Mouse (Mus musculus): ENCODE data around the gene Gm9639.

DNA sequence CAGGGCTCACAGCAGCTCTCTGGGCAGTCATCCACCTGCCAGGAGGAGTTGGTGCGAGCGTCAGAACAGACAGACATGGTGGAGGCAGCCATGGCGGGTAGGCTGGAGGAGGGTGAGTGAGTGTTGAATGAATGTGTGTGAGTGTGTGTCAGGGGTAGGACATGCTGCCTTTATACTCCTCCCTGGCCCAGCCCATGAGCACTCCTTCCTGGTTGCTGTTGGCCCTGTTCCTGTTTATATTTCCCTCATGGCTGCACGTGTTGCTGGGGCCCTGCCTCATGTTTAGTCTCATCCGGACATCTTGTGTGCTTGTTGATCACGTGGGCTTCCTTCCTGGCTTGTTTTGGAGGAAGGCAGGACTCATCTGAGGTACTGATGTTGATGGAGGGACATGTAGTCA is 32.1 kb upstream of the Gm9639 start, which contains the start of gene Krtap10-4:
- no peak for TF ChIP-seq TAL1 (IDR thresholded peaks at IDR 0.05; ENCODE audit: low read length)
- TF ChIP-seq GATA1 (IDR thresholded peaks at IDR 0.05; ENCODE audit: low read length) = no peak

Measured in erythroblast, embryonic 14.5 days (primary cell).